Mouse (Mus musculus) stomach, postnatal 0 days (tissue): ENCODE data around the gene Fuk. TPM values are rescaled to one million over a fixed set of nuclear protein-coding genes. Genes with fewer than 3 reads are reported as not detected.

Experiments used
- ATAC-seq: fragments of 200-750 bp; cut with Nextera tagmentation; 2 replicates; pipeline ENCODE4 v1.8.0; 2017; ENCODE audit not compliant: low FRiP score, low TSS enrichment
- DNase-seq: peaks from one replicate; pipeline ENCODE4 v3.0.0-alpha.2; 2016; ENCODE audit warnings: low spot score
- H3K27ac ChIP-seq: fragments of 300-500 bp; sonication (generic); replicated peaks from 2 replicates; pipeline ENCODE4 v1.5.1; 2014; ENCODE audit warnings: mild to moderate bottlenecking, control low read depth
- H3K27me3 ChIP-seq: fragments of 300-500 bp; sonication (generic); 2 replicates; pipeline ENCODE4 v1.6.1; 2014; ENCODE audit warnings: low read length; ENCODE audit not compliant: control insufficient read depth, insufficient read depth
- H3K36me3 ChIP-seq: fragments of 300-500 bp; sonication (generic); 2 replicates; pipeline ENCODE4 v1.6.1; 2014; ENCODE audit warnings: low read length, mixed read lengths; ENCODE audit not compliant: control insufficient read depth, insufficient read depth
- H3K4me1 ChIP-seq: fragments of 300-500 bp; sonication (generic); replicated peaks from 2 replicates; pipeline ENCODE4 v1.6.1; 2014; ENCODE audit warnings: antibody characterized with exemption; ENCODE audit not compliant: control insufficient read depth, insufficient read depth
- H3K4me2 ChIP-seq: fragments of 300-500 bp; sonication (generic); replicated peaks from 2 replicates; pipeline ENCODE4 v1.6.1; 2014; ENCODE audit warnings: low read depth, mild to moderate bottlenecking, control low read depth, moderate library complexity
- H3K4me3 ChIP-seq: fragments of 300-500 bp; sonication (generic); 2 replicates; pipeline ENCODE4 v1.5.1; 2014; ENCODE audit warnings: low read depth, low read length, control low read depth
- H3K9ac ChIP-seq: fragments of 300-500 bp; sonication (generic); 2 replicates; pipeline ENCODE4 v1.6.1; 2014; ENCODE audit warnings: mild to moderate bottlenecking, low read length, control low read depth, mixed read lengths
- H3K9me3 ChIP-seq: fragments of 300-500 bp; sonication (generic); 2 replicates; pipeline ENCODE4 v1.6.1; 2016; ENCODE audit warnings: low read length; ENCODE audit not compliant: control insufficient read depth
- CTCF ChIP-seq: IDR thresholded peaks from 2 replicates; pipeline ENCODE4 v1.5.1; 2016; ENCODE audit warnings: antibody characterized with exemption, low read depth, mild to moderate bottlenecking, moderate library complexity
- EP300 ChIP-seq: optimal IDR thresholded peaks from 2 replicates; pipeline ENCODE3; 2016; ENCODE audit warnings: antibody characterized with exemption
- WGBS: fragments of 180-500 bp; shearing (Covaris S2); extraction: QIAGEN DNeasy Blood & Tissue Kit; methylation state at CpG from one replicate; pipeline ENCODE4 v1.1.7; 2014; 5-methylcytosine and 5-hydroxymethylcytosine counted together
- polyA plus RNA-seq: library from polyadenylated mRNA; unstranded; fragments of >200 nt; fragmentation: Nextera tagmentation; extraction: Ambion mirVana; gene quantifications from 2 replicates; pipeline ENCODE4 v1.2.1, GENCODE M21; 2015

Fuk gene
- polyA plus RNA-seq, 1 experiment from 2014 or later: 6.0 TPM

DNA sequence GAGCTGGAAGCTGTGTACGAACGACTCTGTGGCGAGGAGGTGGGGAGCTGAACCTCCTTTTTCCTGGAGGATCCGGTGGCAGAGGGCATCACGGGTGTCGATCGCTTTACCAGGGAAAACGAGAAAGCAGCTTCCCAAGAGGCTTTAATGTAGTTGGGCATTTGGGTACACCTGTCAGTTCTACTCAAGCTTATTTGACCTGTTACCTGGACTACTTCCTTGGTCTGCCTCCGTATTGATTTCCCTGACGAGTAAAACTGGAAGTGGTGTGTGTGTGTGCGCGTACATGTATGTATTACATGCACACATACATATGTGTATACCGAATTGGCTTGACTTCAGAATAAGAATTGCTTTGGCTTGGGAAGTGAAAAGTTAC, 55.1 kb downstream of the Fuk start:
- H3K27ac ChIP-seq: peak overlapping the region; percentile 93
- ATAC-seq: peak; percentile 43
- peaks cover 12% of the 10 kb centered on the region for H3K36me3 ChIP-seq
- H3K9me3 ChIP-seq: no peaks in the 10 kb centered on the region
- H3K4me1 ChIP-seq: no peaks in the 10 kb centered on the region
- H3K27me3 ChIP-seq: no peaks in the 10 kb centered on the region
- TF ChIP-seq CTCF: no peak; the same call in 1 of the 2 replicates
- TF ChIP-seq EP300: no peak
- H3K4me3 ChIP-seq: peak overlapping the region; percentile 88
- H3K9ac ChIP-seq: peak overlapping the region; percentile 88
- peak overlapping the region; percentile 57 for H3K4me2 ChIP-seq
- DNase-seq: no peak
- under 1% methylated on average over 13 of the region's 13 CpGs for WGBS

DNA sequence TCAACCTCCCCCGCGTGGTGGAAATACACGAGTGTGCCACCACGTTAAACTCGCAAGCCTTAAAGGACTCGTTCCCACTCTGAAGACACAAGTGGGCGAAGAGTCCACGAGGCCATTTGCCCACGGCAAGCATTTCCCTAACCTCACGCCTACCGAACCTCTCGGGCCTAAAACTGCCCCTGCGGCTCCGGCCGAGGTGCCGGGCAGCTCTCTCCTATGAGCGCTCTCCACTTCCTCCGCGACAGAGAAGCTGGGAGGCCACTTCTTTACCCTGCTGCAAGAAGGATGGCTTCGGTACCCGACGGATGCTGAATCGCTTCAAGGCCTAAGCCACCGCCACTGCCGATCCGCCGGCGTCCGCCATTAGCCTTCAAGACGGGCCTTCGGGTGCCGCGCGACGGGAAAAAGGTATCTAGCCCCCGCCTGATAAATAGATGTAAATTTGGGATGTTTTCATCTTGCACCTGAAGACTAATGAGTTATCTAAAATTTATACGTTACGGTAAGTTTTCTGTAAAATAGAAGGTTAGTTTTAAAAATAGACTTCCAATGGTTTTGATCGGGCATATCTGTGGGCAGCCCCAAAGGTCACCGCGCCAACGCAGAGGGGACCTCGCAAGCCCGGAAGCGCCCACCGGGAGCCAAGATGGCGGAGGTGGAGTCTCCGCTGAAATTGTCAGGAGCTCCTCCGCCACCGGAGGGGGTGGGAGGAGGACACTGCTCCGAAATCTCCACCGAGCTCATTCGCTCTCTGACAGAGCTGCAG, 55.7 kb downstream of the Fuk start, which contains the start of the genes Cog4 and Sf3b3:
Gene Cog4 (plus strand): TSS at position 196 of the 766 bp plus-strand sequence.
Gene Sf3b3 (minus strand): TSS at position 383 of the 766 bp plus-strand sequence.
- H3K4me1 ChIP-seq: no peaks in the 10 kb centered on the region
- TF ChIP-seq CTCF (peak; percentile 27; the same call in 1 of the 2 replicates), EP300 (peak; percentile 96)
- no peaks in the 10 kb centered on the region for H3K27me3 ChIP-seq
- H3K4me3 ChIP-seq: peak within 1 kb of the TSS; percentile 88
- peak within 1 kb of the TSS; percentile 93 for H3K27ac ChIP-seq
- H3K4me2 ChIP-seq: peak within 1 kb of the TSS; percentile 57
- DNase-seq (peak; percentile 86), ATAC-seq (peak; percentile 91)
- peak within 1 kb of the TSS; percentile 88 for H3K9ac ChIP-seq
- H3K9me3 ChIP-seq: no peaks in the 10 kb centered on the region
- H3K36me3 ChIP-seq: peaks cover 14% of the 10 kb centered on the region
- under 1% methylated on average over 53 of the region's 53 CpGs for WGBS

DNA sequence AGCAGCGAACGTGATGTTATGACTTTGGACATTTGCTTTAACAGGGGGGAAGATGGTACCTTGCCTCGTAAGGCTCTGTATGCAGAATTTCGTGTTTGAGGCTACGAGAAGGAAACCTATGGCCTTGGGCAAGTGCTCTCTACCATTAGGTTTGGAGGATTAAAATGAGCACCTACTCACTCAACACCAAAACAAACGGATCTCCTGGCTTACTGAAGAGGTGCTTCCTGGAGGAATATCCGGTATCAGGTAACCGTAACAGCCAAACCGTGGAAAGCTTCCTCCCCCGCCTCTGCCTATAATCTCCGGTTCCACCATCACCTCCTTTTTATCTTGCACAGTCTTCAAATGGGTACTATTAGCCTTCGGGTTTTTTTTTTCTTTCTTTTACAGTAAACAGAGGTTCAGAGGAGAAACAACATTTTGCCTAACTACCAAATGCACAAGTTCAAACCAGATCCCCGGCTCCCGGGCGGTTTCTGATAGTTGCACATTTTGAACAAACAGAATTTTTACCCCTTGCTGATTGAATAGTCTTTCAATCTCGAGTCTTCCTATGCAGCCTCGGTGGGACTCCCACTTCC, 56.4 kb downstream of the Fuk start:
- no peak for TF ChIP-seq CTCF
- TF ChIP-seq EP300: no peak
- DNase-seq (peak; percentile 19), ATAC-seq (no peak)
- Histone ChIP-seq H3K4me1 (no peaks in the 10 kb centered on the region), H3K4me2 (peak overlapping the region; percentile 57), H3K27ac (peak overlapping the region; percentile 93), H3K9me3 (no peaks in the 10 kb centered on the region), H3K4me3 (peak overlapping the region; percentile 88), H3K9ac (peak overlapping the region; percentile 88), H3K36me3 (peaks cover 18% of the 10 kb centered on the region), H3K27me3 (no peaks in the 10 kb centered on the region)
- WGBS: 3% methylated on average over 17 of the region's 17 CpGs

DNA sequence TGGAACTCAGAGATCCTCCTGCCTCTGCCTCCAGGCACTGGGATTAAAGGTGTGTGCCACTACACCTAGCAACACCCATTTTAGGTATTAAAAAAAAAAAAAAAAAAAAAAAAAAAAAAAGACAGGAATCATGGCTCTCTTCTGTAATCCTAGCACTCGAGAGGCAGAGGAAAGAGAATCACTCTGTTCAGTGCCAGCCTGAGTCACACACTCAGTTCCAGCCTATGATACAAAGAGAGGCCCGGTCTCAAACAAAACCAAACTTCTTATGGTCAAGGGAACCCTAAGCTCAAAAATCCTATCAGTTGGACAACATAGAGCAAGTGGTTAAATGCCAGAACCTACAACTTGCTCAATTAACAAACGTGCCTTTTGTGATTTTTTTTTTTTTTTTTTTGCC, 57.3 kb downstream of the Fuk start:
- Histone ChIP-seq H3K36me3 (peaks cover 22% of the 10 kb centered on the region), H3K4me2 (peak overlapping the region; percentile 57), H3K27ac (no peak overlapping the region), H3K4me3 (peak overlapping the region; percentile 88), H3K4me1 (no peaks in the 10 kb centered on the region), H3K9ac (no peak overlapping the region), H3K27me3 (no peaks in the 10 kb centered on the region), H3K9me3 (no peaks in the 10 kb centered on the region)
- no peak for TF ChIP-seq EP300
- TF ChIP-seq CTCF: no peak
- DNase-seq (no peak), ATAC-seq (no peak)
- WGBS: 53% methylated on average over 3 of the region's 3 CpGs

DNA sequence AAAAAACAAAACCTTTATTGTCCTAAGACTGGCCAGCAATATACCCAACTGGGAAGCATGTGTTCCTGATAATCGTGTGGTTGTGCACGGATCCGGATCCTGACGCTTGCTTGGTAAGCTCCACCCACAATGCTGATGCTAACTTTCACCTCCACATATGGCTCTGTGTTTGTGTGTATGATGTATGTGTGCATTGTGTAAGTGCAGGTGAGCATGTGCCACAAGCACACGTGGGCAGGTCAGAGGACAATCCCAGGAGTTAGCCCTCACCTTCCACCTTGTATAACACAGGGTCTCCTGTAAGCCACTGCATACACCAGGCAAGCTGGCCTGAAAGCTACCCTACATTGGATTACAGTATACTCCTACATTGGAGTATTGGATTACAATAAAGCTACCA, 59.1 kb downstream of the Fuk start:
- Histone ChIP-seq H3K27me3 (no peaks in the 10 kb centered on the region), H3K9ac (no peak overlapping the region), H3K4me2 (no peak overlapping the region), H3K4me1 (no peaks in the 10 kb centered on the region), H3K36me3 (peaks cover 28% of the 10 kb centered on the region), H3K4me3 (no peak overlapping the region), H3K9me3 (no peaks in the 10 kb centered on the region), H3K27ac (no peak overlapping the region)
- DNase-seq (no peak), ATAC-seq (no peak)
- 71% methylated on average over 5 of the region's 5 CpGs for WGBS
- TF ChIP-seq EP300 (no peak), CTCF (no peak)
